29 mouse cellular contexts compared by ENCODE assay signal in genomic region chr11:24673248-24674207, GRCm38 (mm10).
DNase-seq lines count a peak whose midpoint lies in the region; ATAC-seq lines count a peak whose summit lies in the region.
"Had no signal": no experiment of that assay in that cellular context is flagged by ENCODE, and none has a peak within 500 bp of the region (broad histone marks: within the 10 kb centered on the region; RNA-seq: fewer than 3 reads in every experiment).

No protein-coding gene starts in this region.

- WGBS in heart, embryonic 12.5 days: 57% methylated on average over 7 of the region's 7 CpGs

- intact Hi-C loops in heart, postnatal 10 days (cut with DNase I): loop anchor here (10.0 kb wide), 1 partner anchor 449 kb away; no protein-coding TSS in a partner anchor
- intact Hi-C loops in left cerebral cortex, postnatal 4 days (cut with DNase I): no loop called here

- no peak for ATAC-seq in cerebellum, adult (ENCODE audit: insufficient number of reproducible peaks, low FRiP score, low TSS enrichment)
- ATAC-seq in heart, embryonic 12.5 days (ENCODE audit: insufficient number of reproducible peaks, low FRiP score): no peak
- ATAC-seq: forebrain, embryonic 15.5 days; inflammation-experienced regulatory T-cells, adult 6 months; liver, postnatal 0 days; lung, postnatal 0 days; midbrain, embryonic 16.5 days; Patski had no signal

- no peaks in the 10 kb centered on the region for H3K36me3 ChIP-seq in heart, embryonic 12.5 days
- H3K36me3 ChIP-seq: embryonic facial prominence, embryonic 15.5 days; forebrain, embryonic 15.5 days; G1E; hindbrain, embryonic 13.5 days; limb, embryonic 12.5 days; midbrain, embryonic 10.5 days; neural tube, embryonic 13.5 days had no signal

- H3K9ac ChIP-seq in heart, embryonic 12.5 days: no peak overlapping the region
- H3K9ac ChIP-seq: embryonic facial prominence, embryonic 15.5 days; forebrain, embryonic 15.5 days; hindbrain, embryonic 13.5 days; limb, embryonic 12.5 days; liver, postnatal 0 days; neural tube, embryonic 13.5 days had no signal

- DNase-seq in cerebellum, postnatal 14 days: peak; percentile 58 to 64
- DNase-seq in heart, postnatal 10 days: peak; percentile 20 to 32
- DNase-seq in left cerebral cortex, postnatal 4 days: peak; percentile 28
- DNase-seq in left cerebral cortex, adult 18-20 months (ENCODE audit: low spot score in 2 of 2): no peak
- no peak for DNase-seq in lung, postnatal 10 days
- DNase-seq: B cell, adult 2 months; cerebellum, adult 11-12 months; kidney, adult 8-10 months; liver, postnatal 0 days; right cerebral cortex, adult 18-20 months; right cerebral cortex, postnatal 4 days; thymus, adult 18-20 months; thymus, postnatal 36 days had no signal

- no peaks in the 10 kb centered on the region for H3K9me3 ChIP-seq in heart, embryonic 12.5 days (replicated peaks)
- H3K9me3 ChIP-seq: embryonic facial prominence, embryonic 15.5 days; forebrain, embryonic 15.5 days; G1E; hindbrain, embryonic 13.5 days; limb, embryonic 12.5 days; midbrain, embryonic 10.5 days; neural tube, embryonic 13.5 days had no signal

- H3K4me3 ChIP-seq in heart, embryonic 12.5 days: no peak overlapping the region
- H3K4me3 ChIP-seq: embryonic facial prominence, embryonic 15.5 days; forebrain, embryonic 15.5 days; hindbrain, embryonic 13.5 days; limb, embryonic 12.5 days; midbrain, embryonic 10.5 days; myocyte; neural tube, embryonic 13.5 days had no signal

- 0 out of 2 replicates have a peak, but pooled peaks cover 10% of the 10 kb centered on the region for H3K4me1 ChIP-seq in heart, embryonic 12.5 days (replicated peaks)
- H3K4me1 ChIP-seq: embryonic facial prominence, embryonic 15.5 days; hindbrain, embryonic 13.5 days had no signal

- H3K27me3 ChIP-seq in heart, embryonic 12.5 days (replicated peaks): no peaks in the 10 kb centered on the region
- H3K27me3 ChIP-seq: CH12.LX; embryonic facial prominence, embryonic 15.5 days; forebrain, embryonic 15.5 days; hindbrain, embryonic 13.5 days; neural tube, embryonic 13.5 days; Patski had no signal

- no peak overlapping the region for H3K4me2 ChIP-seq in heart, embryonic 12.5 days
- H3K4me2 ChIP-seq: embryonic facial prominence, embryonic 15.5 days; forebrain, embryonic 15.5 days; hindbrain, embryonic 13.5 days; limb, embryonic 12.5 days; liver, embryonic 11.5 days; neural tube, embryonic 13.5 days had no signal

- no peak overlapping the region for H3K27ac ChIP-seq in heart, embryonic 12.5 days (ENCODE audit: poor library complexity, severe bottlenecking)
- H3K27ac ChIP-seq: embryonic facial prominence, embryonic 15.5 days; forebrain, embryonic 15.5 days; hindbrain, embryonic 13.5 days; limb, embryonic 12.5 days; midbrain, embryonic 10.5 days; neural tube, embryonic 13.5 days had no signal

Comparison
In these comparisons a context has a peak if more than half of its experiments do, and no peak if none do; other contexts are left out.
1. DNase-seq: peak in cerebellum, postnatal 14 days (2 of 2), heart, postnatal 10 days (2 of 2) and left cerebral cortex, postnatal 4 days (single experiment); none in left cerebral cortex, adult 18-20 months (0 of 2) and lung, postnatal 10 days (single experiment).